Mouse (Mus musculus): ENCODE results near the gene Gm10073.

The Gm10073 gene

GRCm38 (mm10) chr8:106556068-106556645 lies 17.1 kb downstream of the Gm10073 start:
- no peak for DNase-seq (ENCODE audit: low spot score in 2 of 2)

- no peak for DNase-seq (ENCODE audit: low spot score in 2 of 2)
These were observed 19.2 kb downstream of the Gm10073 start for GRCm38 (mm10) chr8:106554011-106554410.

GRCm38 (mm10) chr8:106550906-106551305 lies 22.4 kb downstream of the Gm10073 start:
- DNase-seq (ENCODE audit: low spot score in 2 of 2), result no peak

GRCm38 (mm10) chr8:106548366-106548936 lies 24.8 kb downstream of the Gm10073 start:
- DNase-seq (ENCODE audit: low spot score in 2 of 2), result no peak

GRCm38 (mm10) chr8:106546746-106547145 lies 26.5 kb downstream of the Gm10073 start:
- DNase-seq (ENCODE audit: low spot score in 2 of 2), result no peak

GRCm38 (mm10) chr8:106545149-106545548 lies 28.1 kb downstream of the Gm10073 start:
- no peak for DNase-seq (ENCODE audit: low spot score in 2 of 2)

- DNase-seq (ENCODE audit: low spot score in 2 of 2), result no peak
These were observed 30.2 kb downstream of the Gm10073 start for GRCm38 (mm10) chr8:106543043-106543442.

- no peak for DNase-seq (ENCODE audit: low spot score in 2 of 2)
These were observed 32.3 kb downstream of the Gm10073 start for GRCm38 (mm10) chr8:106541002-106541401.

- DNase-seq (ENCODE audit: low spot score in 2 of 2), result no peak
These were observed 34.1 kb downstream of the Gm10073 start for GRCm38 (mm10) chr8:106539193-106539592.

- DNase-seq (ENCODE audit: low spot score in 2 of 2), result no peak
These were observed 37.8 kb downstream of the Gm10073 start for GRCm38 (mm10) chr8:106535448-106535847.

- peak in 1 of 2 experiments; percentile 28 for DNase-seq (ENCODE audit: low spot score in 2 of 2)
These were observed 38.8 kb downstream of the Gm10073 start for GRCm38 (mm10) chr8:106534449-106534848.

GRCm38 (mm10) chr8:106533709-106534108 lies 39.6 kb downstream of the Gm10073 start:
- DNase-seq (ENCODE audit: low spot score in 2 of 2), result no peak

- DNase-seq (ENCODE audit: low spot score in 2 of 2), result no peak
These were observed 42.7 kb downstream of the Gm10073 start for GRCm38 (mm10) chr8:106530566-106530965.

GRCm38 (mm10) chr8:106529885-106530482 lies 43.3 kb downstream of the Gm10073 start:
- no peak for DNase-seq (ENCODE audit: low spot score in 2 of 2)

GRCm38 (mm10) chr8:106528596-106529249 lies 44.5 kb downstream of the Gm10073 start:
- no peak for DNase-seq (ENCODE audit: low spot score in 2 of 2)

- no peak for DNase-seq (ENCODE audit: low spot score in 2 of 2)
These were observed 45.8 kb downstream of the Gm10073 start for GRCm38 (mm10) chr8:106527241-106528036.

GRCm38 (mm10) chr8:106526725-106527124 lies 46.5 kb downstream of the Gm10073 start:
- no peak for DNase-seq (ENCODE audit: low spot score in 2 of 2)

Data from frontal cortex, postnatal 10 days (tissue).